9 mouse cellular contexts compared by ENCODE assay signal in genomic region chr10:40069270-40069669, GRCm38 (mm10). TPM values are rescaled to one million over a fixed set of nuclear protein-coding genes. Genes with fewer than 3 reads are reported as not detected.
DNase-seq lines count a peak whose midpoint lies in the region; ATAC-seq lines count a peak whose summit lies in the region.
"Had no signal": no experiment of that assay in that cellular context is flagged by ENCODE, and none has a peak within 500 bp of the region (broad histone marks: within the 10 kb centered on the region; RNA-seq: fewer than 3 reads in every experiment).

No protein-coding gene starts in this region.

- H3K4me3 ChIP-seq in intestine, embryonic 14.5 days (ENCODE audit: low read depth, low read length): no peak overlapping the region
- no peak overlapping the region for H3K4me3 ChIP-seq in intestine, embryonic 16.5 days (ENCODE audit: low read length)
- H3K4me3 ChIP-seq in heart, embryonic 12.5 days: no peak overlapping the region
- no peak overlapping the region for H3K4me3 ChIP-seq in liver, embryonic 15.5 days (replicated peaks)
- H3K4me3 ChIP-seq in forebrain, embryonic 16.5 days (replicated peaks; ENCODE audit: low read length): no peak overlapping the region

- peaks cover 21% of the 10 kb centered on the region for H3K4me1 ChIP-seq in intestine, embryonic 14.5 days (replicated peaks; ENCODE audit: control insufficient read depth, insufficient read depth, low read length)
- peaks cover 24% of the 10 kb centered on the region for H3K4me1 ChIP-seq in intestine, embryonic 16.5 days (ENCODE audit: control insufficient read depth, insufficient read depth, low read length)
- H3K4me1 ChIP-seq in heart, embryonic 12.5 days (replicated peaks): peaks cover 25% of the 10 kb centered on the region
- H3K4me1 ChIP-seq in liver, embryonic 15.5 days (replicated peaks): peaks cover 23% of the 10 kb centered on the region
- no peaks in the 10 kb centered on the region for H3K4me1 ChIP-seq in forebrain, embryonic 16.5 days (replicated peaks; ENCODE audit: control insufficient read depth, insufficient read depth, low read length)

- 26% methylated on average over 4 of the region's 4 CpGs for WGBS in intestine, embryonic 14.5 days
- 45% methylated on average over 4 of the region's 4 CpGs for WGBS in intestine, embryonic 16.5 days
- WGBS in heart, embryonic 12.5 days: 27% methylated on average over 4 of the region's 4 CpGs
- WGBS in liver, embryonic 15.5 days (ENCODE audit: insufficient replicate concordance): 58% methylated on average over 4 of the region's 4 CpGs
- WGBS in forebrain, embryonic 16.5 days: 46% methylated on average over 4 of the region's 4 CpGs

- H3K4me2 ChIP-seq in intestine, embryonic 14.5 days (ENCODE audit: low read length): no peak overlapping the region
- H3K4me2 ChIP-seq in intestine, embryonic 16.5 days (ENCODE audit: low read depth, low read length): no peak overlapping the region
- H3K4me2 ChIP-seq in heart, embryonic 12.5 days: peak overlapping the region; percentile 21; the same call in 1 of the 2 replicates
- H3K4me2 ChIP-seq in liver, embryonic 15.5 days: no peak overlapping the region
- H3K4me2 ChIP-seq in forebrain, embryonic 16.5 days (ENCODE audit: low read length): no peak overlapping the region

- H3K27me3 ChIP-seq in intestine, embryonic 14.5 days (replicated peaks; ENCODE audit: control insufficient read depth, insufficient read depth, low read length): no peaks in the 10 kb centered on the region
- H3K27me3 ChIP-seq in intestine, embryonic 16.5 days (replicated peaks; ENCODE audit: control insufficient read depth, insufficient read depth, low read length): no peaks in the 10 kb centered on the region
- H3K27me3 ChIP-seq in heart, embryonic 12.5 days (replicated peaks): no peaks in the 10 kb centered on the region
- no peaks in the 10 kb centered on the region for H3K27me3 ChIP-seq in liver, embryonic 15.5 days
- no peaks in the 10 kb centered on the region for H3K27me3 ChIP-seq in forebrain, embryonic 16.5 days (replicated peaks; ENCODE audit: control insufficient read depth, insufficient read depth, low read length)

- ATAC-seq in intestine, embryonic 14.5 days (replicated peaks; ENCODE audit: low FRiP score, low TSS enrichment, low read depth): no peak
- ATAC-seq in intestine, embryonic 16.5 days: no peak
- ATAC-seq in heart, embryonic 12.5 days (ENCODE audit: insufficient number of reproducible peaks, low FRiP score): no peak
- no peak for ATAC-seq in liver, embryonic 15.5 days (ENCODE audit: insufficient read depth)
- ATAC-seq in forebrain, embryonic 16.5 days: no peak
- ATAC-seq: forebrain, postnatal 0 days had no signal

- peak; percentile 49 for DNase-seq in intestine, embryonic 14.5 days (ENCODE audit: low spot score)
- peak; percentile 42 for DNase-seq in adipocyte (ENCODE audit: low spot score)
- no peak for DNase-seq in spleen, postnatal 4 days (ENCODE audit: low spot score in 2 of 2)
- DNase-seq in Muller cell, postnatal 12 days (ENCODE audit: inconsistent ontology term): no peak
- DNase-seq: forebrain, postnatal 0 days had no signal

- H3K27ac ChIP-seq in intestine, embryonic 14.5 days (ENCODE audit: low read depth): no peak overlapping the region
- no peak overlapping the region for H3K27ac ChIP-seq in intestine, embryonic 16.5 days (ENCODE audit: low read length)
- H3K27ac ChIP-seq in heart, embryonic 12.5 days (ENCODE audit: poor library complexity, severe bottlenecking): peak overlapping the region; percentile 22
- peak overlapping the region; percentile 39; the same call in 1 of the 2 replicates for H3K27ac ChIP-seq in liver, embryonic 15.5 days (replicated peaks)
- H3K27ac ChIP-seq in forebrain, embryonic 16.5 days (ENCODE audit: low read length): no peak overlapping the region

- H3K9me3 ChIP-seq in intestine, embryonic 14.5 days (ENCODE audit: control insufficient read depth, low read length): no peaks in the 10 kb centered on the region
- H3K9me3 ChIP-seq in intestine, embryonic 16.5 days (ENCODE audit: control insufficient read depth, low read length): no peaks in the 10 kb centered on the region
- H3K9me3 ChIP-seq in heart, embryonic 12.5 days (replicated peaks): no peaks in the 10 kb centered on the region
- H3K9me3 ChIP-seq in liver, embryonic 15.5 days (replicated peaks): no peaks in the 10 kb centered on the region
- H3K9me3 ChIP-seq in forebrain, embryonic 16.5 days (ENCODE audit: control insufficient read depth, low read length): no peaks in the 10 kb centered on the region

- H3K9ac ChIP-seq in intestine, embryonic 14.5 days (ENCODE audit: low read length): no peak overlapping the region
- H3K9ac ChIP-seq in intestine, embryonic 16.5 days (ENCODE audit: low read depth, low read length): no peak overlapping the region
- H3K9ac ChIP-seq in heart, embryonic 12.5 days: no peak overlapping the region
- H3K9ac ChIP-seq in liver, embryonic 15.5 days: no peak overlapping the region
- no peak overlapping the region for H3K9ac ChIP-seq in forebrain, embryonic 16.5 days (replicated peaks; ENCODE audit: low read depth, low read length)
- H3K9ac ChIP-seq: forebrain, postnatal 0 days had no signal

- no peaks in the 10 kb centered on the region for H3K36me3 ChIP-seq in intestine, embryonic 14.5 days (ENCODE audit: control insufficient read depth, insufficient read depth, low read length)
- H3K36me3 ChIP-seq in intestine, embryonic 16.5 days (ENCODE audit: control insufficient read depth, insufficient read depth, low read length): no peaks in the 10 kb centered on the region
- H3K36me3 ChIP-seq in heart, embryonic 12.5 days: no peaks in the 10 kb centered on the region
- peaks cover 60% of the 10 kb centered on the region for H3K36me3 ChIP-seq in liver, embryonic 15.5 days (replicated peaks)
- no peaks in the 10 kb centered on the region for H3K36me3 ChIP-seq in forebrain, embryonic 16.5 days (ENCODE audit: control insufficient read depth, insufficient read depth)

RNA-seq across cellular contexts. Expression of gene Mfsd4b1, which starts 44.2 kb away (rescaled TPM):
- polyA plus RNA-seq in intestine, embryonic 14.5 days (2014; fragmentation: Nextera tagmentation; extraction: Ambion mirVana): 0.13 and 0.14 TPM in 2 replicates
- 1.4 and 3.4 TPM in 2 replicates for polyA plus RNA-seq in intestine, embryonic 16.5 days (2015; fragmentation: Nextera tagmentation; extraction: Ambion mirVana)
- polyA plus RNA-seq in heart, embryonic 12.5 days (2016; fragmentation: Nextera tagmentation; extraction: Ambion mirVana): 0.24 and 0.57 TPM in 2 replicates
- polyA plus RNA-seq in liver, embryonic 15.5 days (2015; fragmentation: Nextera tagmentation; extraction: Ambion mirVana): 0.54 and 0.70 TPM in 2 replicates
- 0.09 and 0.32 TPM in 2 replicates for polyA plus RNA-seq in forebrain, embryonic 16.5 days (2015; fragmentation: Nextera tagmentation; extraction: Ambion mirVana)

Comparison
In these comparisons a context has a peak if more than half of its experiments do, and no peak if none do; other contexts are left out.
1. DNase-seq: peak in intestine, embryonic 14.5 days (single experiment) and adipocyte (single experiment); none in spleen, postnatal 4 days (0 of 2) and Muller cell, postnatal 12 days (single experiment).
2. H3K27ac ChIP-seq: peak in heart, embryonic 12.5 days (single experiment) and liver, embryonic 15.5 days (single experiment); none in intestine, embryonic 14.5 days (single experiment), intestine, embryonic 16.5 days (single experiment) and forebrain, embryonic 16.5 days (single experiment).